Mouse (Mus musculus): ENCODE results near the gene Gm3376. TPM values are rescaled to one million over a fixed set of nuclear protein-coding genes. Genes with fewer than 3 reads are reported as not detected.
"Not testable (repeated sequence)": the region's sequence is repeated elsewhere in the genome, so short reads cannot be mapped to it uniquely, and the experiment has no call there.

Gm3376 gene
- 0.18 TPM in 1 of 2 replicates, not detected in the other for polyA plus RNA-seq (2014; fragmentation: Nextera tagmentation; extraction: Ambion mirVana)

DNA sequence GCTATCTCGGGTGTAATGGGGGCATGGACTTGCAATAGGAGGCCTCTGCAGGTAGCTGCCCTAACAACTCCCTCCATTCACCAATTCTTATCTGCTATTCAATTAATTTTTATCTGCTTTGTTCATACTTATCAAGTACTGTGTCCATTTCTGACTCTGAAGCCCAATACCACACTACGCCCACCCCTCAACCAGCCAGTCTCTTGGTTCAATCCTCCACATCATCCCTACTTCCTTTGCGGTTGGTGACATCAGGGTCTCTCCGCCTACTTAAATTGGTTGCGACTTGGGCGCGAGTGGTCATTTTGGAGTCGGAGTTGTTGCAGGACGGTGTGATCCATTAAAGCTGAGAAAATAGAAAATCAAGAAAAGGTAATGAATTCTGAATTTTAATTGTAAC, at the start of gene Gm3376:
Gene Gm3376, plus strand, starts transcription at position 301 of the 400 bp plus-strand sequence.
- H3K4me2 ChIP-seq (ENCODE audit: low read depth, low read length); H3K9ac ChIP-seq (ENCODE audit: low read depth, low read length); ATAC-seq (ENCODE audit: low read depth); H3K4me3 ChIP-seq (ENCODE audit: low read depth, low read length); H3K9me3 ChIP-seq (ENCODE audit: control insufficient read depth, low read length); H3K4me1 ChIP-seq (ENCODE audit: control insufficient read depth, insufficient read depth, low read length); H3K27ac ChIP-seq (replicated peaks; ENCODE audit: low read depth, low read length); H3K36me3 ChIP-seq (ENCODE audit: control insufficient read depth, insufficient read depth, low read length); DNase-seq (ENCODE audit: low spot score); H3K27me3 ChIP-seq (replicated peaks; ENCODE audit: control insufficient read depth, insufficient read depth, low read length): not testable (repeated sequence)
- no CpG with 5 or more reads among the region's 9 CpGs for WGBS

Data from embryonic facial prominence, embryonic 14.5 days (tissue).